Mouse (Mus musculus) C2C12 (cell line): ENCODE data around the gene Echdc3.

Source experiments
- CTCF ChIP-seq: IDR thresholded peaks from one replicate; pipeline ENCODE4 v1.5.1; 2011; ENCODE audit not compliant: control insufficient read depth, insufficient read depth, insufficient read length
- FOSL1 ChIP-seq: IDR thresholded peaks from one replicate; pipeline ENCODE4 v1.8.0; 2011; ENCODE audit warnings: mild to moderate bottlenecking, low read length; ENCODE audit not compliant: poor library complexity, insufficient read depth, severe bottlenecking
- MAX ChIP-seq: IDR thresholded peaks from one replicate; pipeline ENCODE4 v1.6.1; 2011; ENCODE audit warnings: mild to moderate bottlenecking, control low read depth
- MYOG ChIP-seq: IDR thresholded peaks from one replicate; pipeline ENCODE4 v1.6.1; 2011; ENCODE audit not compliant: control insufficient read depth, insufficient read length; ENCODE audit errors: extremely low read depth
- USF1 ChIP-seq: IDR thresholded peaks from one replicate; pipeline ENCODE4 v1.6.1; 2011; ENCODE audit warnings: low read depth, mild to moderate bottlenecking, control low read depth, moderate library complexity

- TF ChIP-seq CTCF, result no peak
- no peak for TF ChIP-seq MAX
- TF ChIP-seq FOSL1, result no peak
- no peak for TF ChIP-seq MYOG
- no peak for TF ChIP-seq USF1
Observed at GRCm38 (mm10) chr2:6159219-6159618, 53.6 kb downstream of the Echdc3 start.
